Mouse (Mus musculus): ENCODE data around the gene Zcchc10.

- TF ChIP-seq POLR2A (IDR thresholded peaks at IDR 0.05; ENCODE audit: insufficient read length, low read depth) (no peak), USF1 (IDR thresholded peaks at IDR 0.05; ENCODE audit: low read depth) (no peak), POLR2AphosphoS2 (IDR thresholded peaks at IDR 0.05; ENCODE audit: insufficient read length, low read depth) (no peak), MYOG (IDR thresholded peaks at IDR 0.05; ENCODE audit: control insufficient read depth in 1 of 3, insufficient read depth in 1 of 3, insufficient read length in 2 of 3, low read depth in 2 of 3) (no peak), REST (IDR thresholded peaks at IDR 0.05; ENCODE audit: insufficient read depth, insufficient read length) (no peak)
Observed at GRCm38 (mm10) chr11:53275358-53275757, 49.1 kb upstream of the Zcchc10 start.

All from myocyte (in vitro differentiated cells).